Mouse (Mus musculus): ENCODE measurements around the gene Fam53b.
A peak's percentile ranks its signal among the peaks of the same experiment; 100 is the strongest.

Gene Fam53b

DNA sequence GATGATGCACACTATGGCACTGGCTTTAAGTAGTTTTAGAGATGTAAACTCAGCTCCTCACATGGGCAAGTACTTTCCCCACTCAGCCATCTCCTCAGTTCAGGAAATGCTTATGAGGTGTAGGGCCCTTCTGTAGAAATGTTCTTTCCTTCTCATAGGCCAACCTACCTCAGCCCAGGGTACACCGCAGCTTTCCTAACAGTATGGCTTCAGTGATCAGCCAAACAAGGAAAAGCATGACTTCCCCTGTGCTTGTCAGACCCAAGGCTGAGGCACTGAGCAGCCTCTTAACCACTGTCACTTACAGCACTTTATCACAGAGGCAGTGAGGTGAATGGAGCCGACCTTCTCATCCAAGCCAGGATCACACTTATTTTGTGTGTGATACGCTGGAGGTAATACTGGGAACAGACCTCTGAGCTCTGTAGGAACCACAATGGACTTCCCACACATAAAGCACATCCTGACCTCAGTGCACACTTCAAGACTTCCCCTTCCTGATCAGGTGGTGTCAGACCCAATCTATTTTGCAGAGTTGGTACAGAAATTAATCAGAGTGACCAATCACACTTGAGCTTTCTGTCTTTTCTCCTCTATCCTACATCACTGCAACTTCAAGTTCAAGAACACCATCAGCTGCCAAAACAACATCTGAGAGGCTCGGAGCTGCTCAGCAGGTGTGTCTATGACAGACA lies 26.0 kb downstream of the Fam53b start:
- peak; percentile 66 for DNase-seq (ENCODE audit: low read depth)

- DNase-seq (ENCODE audit: low read depth) = no peak
Observed at GRCm38 (mm10) chr7:132787022-132787421, 26.7 kb downstream of the Fam53b start.

DNA sequence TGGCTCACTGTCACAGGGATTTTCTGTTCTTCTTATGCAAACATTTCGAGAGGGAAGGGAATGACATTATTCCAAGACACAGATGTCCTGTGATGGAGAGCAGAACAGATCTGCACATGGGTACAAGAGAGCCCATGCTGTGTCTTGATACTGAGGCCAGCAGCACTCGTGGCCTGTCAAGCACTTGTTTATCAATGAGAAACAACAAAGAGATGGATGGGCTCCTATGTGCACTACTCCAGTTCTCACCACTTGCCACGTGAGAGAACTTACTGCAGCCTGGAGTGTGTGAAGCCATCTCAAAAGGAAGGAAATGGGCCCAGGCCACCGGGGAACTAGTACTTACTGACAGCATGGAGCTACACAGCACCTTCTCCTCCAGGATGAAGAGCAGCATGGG lies 27.2 kb downstream of the Fam53b start:
- no peak for DNase-seq (ENCODE audit: low read depth)

GRCm38 (mm10) chr7:132786011-132786410 lies 27.7 kb downstream of the Fam53b start:
- DNase-seq (ENCODE audit: low read depth) = no peak

DNA sequence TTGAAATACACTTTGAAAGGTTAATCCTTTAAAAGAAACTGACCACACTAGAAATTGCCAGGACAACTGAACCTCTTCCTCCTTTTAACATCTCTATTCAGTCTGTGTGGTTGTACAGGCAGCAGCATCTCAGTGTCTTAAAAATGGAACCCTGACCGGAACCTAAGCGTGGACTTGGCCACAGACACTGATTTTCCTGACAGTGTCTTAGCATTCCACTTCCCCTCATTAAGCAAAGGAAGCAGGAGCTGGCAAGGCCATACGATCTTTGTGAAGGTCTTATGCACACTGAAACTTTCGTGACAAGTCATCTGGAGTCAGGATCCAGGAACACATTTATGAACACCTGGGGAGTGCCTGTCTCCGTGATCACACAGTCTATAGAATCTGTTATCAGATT lies 29.6 kb downstream of the Fam53b start:
- DNase-seq (ENCODE audit: low read depth) = no peak

GRCm38 (mm10) chr7:132781850-132782249 lies 31.8 kb downstream of the Fam53b start:
- DNase-seq (ENCODE audit: low read depth) = no peak

DNA sequence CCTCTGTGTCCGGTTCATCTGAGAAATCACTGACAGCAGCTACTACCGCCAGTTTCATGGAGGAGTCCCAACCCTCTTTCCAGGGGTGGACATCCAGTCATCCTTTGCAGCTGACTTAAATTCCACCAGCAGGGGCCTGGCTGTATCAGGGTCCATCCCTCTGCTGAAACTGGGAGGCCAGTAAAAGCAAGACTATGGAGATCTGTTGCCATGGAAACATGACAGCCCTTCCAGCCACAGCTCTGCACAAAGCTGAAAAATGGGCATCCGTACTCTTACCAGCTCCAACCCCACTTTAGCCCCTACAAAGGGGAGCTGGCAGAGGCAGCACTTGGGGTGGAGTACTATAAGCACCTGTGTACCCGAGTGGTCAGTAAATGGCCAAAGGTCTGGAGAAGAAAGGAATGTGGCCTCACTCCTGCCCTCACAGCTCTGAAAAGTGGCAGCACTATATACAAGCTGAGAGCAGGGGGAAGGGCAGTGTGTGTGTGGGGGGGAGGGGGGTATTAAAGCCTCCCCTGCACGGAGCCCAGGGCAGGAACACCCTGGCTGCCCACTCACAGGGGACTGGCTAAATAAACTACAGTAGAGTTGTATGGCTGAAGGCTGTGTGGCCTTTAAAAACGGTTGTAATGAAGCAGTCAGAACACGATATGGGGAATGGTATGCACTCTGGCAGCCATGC lies 32.4 kb downstream of the Fam53b start:
- no peak for DNase-seq (ENCODE audit: low read depth)

DNA sequence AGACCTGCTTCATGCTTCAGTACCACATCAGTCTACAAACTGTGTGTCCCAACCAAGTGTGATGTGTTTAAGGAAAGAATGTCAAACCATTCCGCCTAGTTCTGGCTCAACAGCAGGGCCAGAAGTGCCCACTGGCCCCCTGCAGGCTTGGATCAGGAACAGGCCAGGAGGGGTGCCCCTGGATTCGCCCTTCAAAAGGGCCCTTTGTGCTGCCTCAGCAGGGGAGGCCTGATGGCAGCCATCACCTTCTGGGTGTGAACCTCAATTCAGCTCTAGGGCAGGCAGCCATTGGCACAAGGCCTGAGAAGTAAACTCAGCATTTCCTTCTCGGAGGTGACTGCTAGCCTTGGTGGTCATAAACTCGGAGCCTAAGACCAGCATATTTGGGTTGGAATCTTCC lies 33.1 kb downstream of the Fam53b start:
- DNase-seq (ENCODE audit: low read depth) = no peak

GRCm38 (mm10) chr7:132778630-132779029 lies 35.1 kb downstream of the Fam53b start:
- no peak for DNase-seq (ENCODE audit: low read depth)

DNA sequence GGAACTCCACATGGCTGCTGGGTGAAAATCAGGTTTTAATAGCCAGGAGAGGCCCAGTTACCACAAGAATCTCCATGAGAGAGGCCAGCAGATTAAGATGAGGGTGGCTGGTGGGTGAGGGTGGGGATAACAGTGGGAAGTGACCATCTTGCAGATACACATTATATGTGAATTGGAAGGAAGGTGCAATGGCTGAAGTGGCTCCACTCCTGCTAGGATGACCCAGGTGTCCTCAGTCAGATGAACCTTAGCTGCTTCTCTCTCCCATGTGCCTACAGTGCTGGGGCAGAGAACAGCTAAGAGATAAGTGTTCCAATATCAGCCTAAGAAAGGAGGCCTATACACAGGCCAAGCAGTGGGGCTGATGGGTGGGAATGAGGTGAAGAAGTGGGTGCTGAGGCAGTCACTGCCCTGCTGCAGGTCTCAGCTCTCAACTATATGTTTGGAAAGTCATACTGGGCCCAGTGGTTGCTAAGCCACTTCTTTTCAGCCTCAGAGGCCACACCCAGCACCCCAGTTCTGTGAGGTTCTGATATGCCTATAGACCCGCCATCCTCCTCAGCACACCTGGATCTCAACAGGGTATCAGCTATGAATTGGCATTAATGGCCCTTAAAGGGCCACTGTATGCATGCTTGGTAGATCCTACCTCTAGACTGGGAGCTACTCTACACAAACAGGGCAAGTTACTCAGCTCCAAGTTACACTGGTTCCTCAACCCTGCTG lies 35.8 kb downstream of the Fam53b start:
- DNase-seq (ENCODE audit: low read depth) = no peak

- DNase-seq (ENCODE audit: low read depth) = no peak
Observed at GRCm38 (mm10) chr7:132777117-132777516, 36.6 kb downstream of the Fam53b start.

DNA sequence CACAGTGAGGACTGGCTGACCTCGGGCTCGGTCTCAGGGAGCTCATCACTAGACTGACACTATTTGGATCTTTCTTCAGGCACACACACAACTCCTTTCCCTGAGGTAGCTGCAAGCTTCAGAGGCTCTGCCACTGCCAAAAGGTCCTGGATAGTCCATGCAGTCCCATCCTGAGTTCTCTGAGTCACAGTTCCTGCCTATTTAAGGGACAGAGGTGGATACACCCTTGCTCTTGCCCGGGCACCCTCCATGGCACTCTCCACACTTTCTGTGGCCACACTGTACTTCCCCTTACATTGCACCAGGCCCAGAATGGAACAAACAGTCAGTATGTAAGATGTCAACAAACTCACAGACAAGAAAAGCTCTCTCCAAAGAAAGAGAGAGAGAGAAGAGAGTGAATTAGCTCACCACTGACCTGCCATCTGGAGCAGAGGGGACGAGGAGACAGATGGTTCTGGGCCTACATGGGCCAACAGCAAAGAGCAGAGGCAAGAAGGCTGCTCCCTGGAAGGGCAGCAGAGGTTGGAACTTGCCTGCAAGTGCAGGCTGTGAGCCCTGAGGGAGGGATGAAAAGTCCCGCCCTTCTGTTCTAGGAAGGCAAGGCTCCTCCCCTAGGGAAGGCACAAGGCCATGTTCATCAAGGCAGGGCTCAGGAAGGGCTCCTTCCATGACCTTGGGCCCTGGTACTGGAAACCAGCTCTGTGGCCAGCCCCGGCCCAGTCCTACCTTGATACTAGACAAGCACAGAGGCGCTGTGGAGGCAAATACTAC lies 37.2 kb downstream of the Fam53b start:
- no peak for DNase-seq (ENCODE audit: low read depth)

DNA sequence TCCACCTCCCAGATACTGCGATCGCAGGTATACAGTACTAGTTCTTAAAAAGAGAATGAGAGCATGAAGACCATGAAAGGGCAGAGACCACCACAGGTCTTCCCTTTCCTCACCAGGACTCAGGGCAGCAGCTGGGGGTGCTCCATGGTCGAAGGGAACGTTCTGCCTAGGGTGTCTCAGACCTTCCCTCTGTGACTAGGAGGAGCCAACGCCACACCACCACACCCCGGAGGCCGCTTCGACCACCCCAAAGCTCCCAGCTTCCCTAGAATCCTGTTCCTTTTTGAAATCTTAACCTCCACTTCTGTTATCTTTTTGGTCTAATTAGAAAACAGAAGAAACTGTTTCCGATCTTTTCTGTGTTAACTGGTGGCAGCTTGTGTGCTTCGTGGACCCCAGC lies 37.8 kb downstream of the Fam53b start:
- DNase-seq (ENCODE audit: low read depth) = no peak

- DNase-seq (ENCODE audit: low read depth) = no peak
Observed at GRCm38 (mm10) chr7:132775333-132775732, 38.4 kb downstream of the Fam53b start.

DNA sequence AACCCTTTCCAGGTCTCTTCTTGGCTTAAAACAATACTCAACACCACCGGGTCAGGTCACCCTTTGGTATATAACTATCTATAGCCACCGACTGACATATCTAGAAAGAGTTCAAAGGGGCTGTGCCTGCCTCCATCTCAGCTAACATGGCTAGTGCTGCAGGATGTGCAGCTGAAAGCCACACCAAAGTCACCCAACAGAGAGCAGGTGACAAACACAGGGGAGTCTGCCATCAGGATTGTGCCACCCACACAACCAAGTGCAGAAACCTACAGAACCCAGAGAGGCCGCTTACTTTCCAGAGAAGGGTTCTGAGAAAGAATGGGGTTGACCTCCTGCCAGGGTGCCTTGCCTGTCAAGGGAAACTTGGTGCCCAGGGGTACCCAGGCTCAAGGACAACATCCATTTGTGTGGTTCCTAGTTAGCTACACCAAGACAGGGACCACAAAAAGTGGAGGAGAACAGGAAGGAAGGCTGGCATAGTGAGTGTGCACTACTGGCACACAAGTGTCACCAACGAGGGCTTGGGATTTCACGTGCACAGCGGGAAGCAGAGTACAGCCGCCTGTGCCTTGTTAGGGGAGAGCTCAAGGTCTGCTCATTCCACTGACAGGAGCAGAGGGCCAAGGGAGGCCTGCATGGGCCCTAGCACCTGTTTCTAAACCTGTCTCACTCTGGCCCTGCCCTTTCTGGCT lies 40.5 kb downstream of the Fam53b start:
- peak; percentile 71 for DNase-seq (ENCODE audit: low read depth)

GRCm38 (mm10) chr7:132772440-132772839 lies 41.2 kb downstream of the Fam53b start:
- peak; percentile 59 for DNase-seq (ENCODE audit: low read depth)

GRCm38 (mm10) chr7:132768498-132769344 lies 45.0 kb downstream of the Fam53b start:
- DNase-seq (ENCODE audit: low read depth) = peak; percentile 59

- peak; percentile 78 for DNase-seq (ENCODE audit: low read depth)
Observed at GRCm38 (mm10) chr7:132767999-132768370, 45.7 kb downstream of the Fam53b start.

GRCm38 (mm10) chr7:132767233-132767998 lies 46.3 kb downstream of the Fam53b start:
- DNase-seq (ENCODE audit: low read depth) = no peak

Data from induced T-regulatory cell, adult 2 months (primary cell).